Mouse (Mus musculus): ENCODE measurements around the gene Bicc1. TPM values are rescaled to one million over a fixed set of nuclear protein-coding genes. Genes with fewer than 3 reads are reported as not detected.

The Bicc1 gene
- polyA plus RNA-seq, 1 experiment from 2014 or later = 65.7 TPM

- H3K27me3 ChIP-seq (ENCODE audit: insufficient read depth, low read length) = no peaks in the 10 kb centered on the region
- WGBS = 96% methylated on average over 9 of the region's 9 CpGs
- no peak for TF ChIP-seq CTCF (IDR thresholded peaks at IDR 0.05; ENCODE audit: low read depth)
- H3K4me1 ChIP-seq (replicated peaks; ENCODE audit: insufficient read depth, low read length) = peaks cover 13% of the 10 kb centered on the region
- H3K4me2 ChIP-seq (ENCODE audit: low read length) = no peak overlapping the region
- H3K36me3 ChIP-seq (ENCODE audit: insufficient read depth, low read length) = 0 out of 2 replicates have a peak, but pooled peaks cover 2% of the 10 kb centered on the region
- H3K9ac ChIP-seq (ENCODE audit: low read depth, low read length) = no peak overlapping the region
- H3K4me3 ChIP-seq (replicated peaks; ENCODE audit: low read depth, low read length) = no peak overlapping the region
- ATAC-seq (replicated peaks; ENCODE audit: low FRiP score, low read depth) (no peak), DNase-seq (ENCODE audit: low spot score) (no peak)
- H3K9me3 ChIP-seq (replicated peaks; ENCODE audit: low read length) = no peaks in the 10 kb centered on the region
- no peak overlapping the region for H3K27ac ChIP-seq
Observed at GRCm38 (mm10) chr10:71137606-71138005, 21.9 kb downstream of the Bicc1 start.

- Histone ChIP-seq H3K27me3 (ENCODE audit: insufficient read depth, low read length) (no peaks in the 10 kb centered on the region), H3K4me3 (replicated peaks; ENCODE audit: low read depth, low read length) (no peak overlapping the region), H3K4me1 (replicated peaks; ENCODE audit: insufficient read depth, low read length) (peaks cover 29% of the 10 kb centered on the region), H3K9ac (ENCODE audit: low read depth, low read length) (no peak overlapping the region), H3K36me3 (ENCODE audit: insufficient read depth, low read length) (no peaks in the 10 kb centered on the region), H3K9me3 (replicated peaks; ENCODE audit: low read length) (no peaks in the 10 kb centered on the region), H3K4me2 (ENCODE audit: low read length) (no peak overlapping the region), H3K27ac (no peak overlapping the region)
- 75% methylated on average over 9 of the region's 9 CpGs for WGBS
- DNase-seq (ENCODE audit: low spot score) = no peak
- no peak for ATAC-seq (replicated peaks; ENCODE audit: low FRiP score, low read depth)
- no peak for TF ChIP-seq CTCF (IDR thresholded peaks at IDR 0.05; ENCODE audit: low read depth)
Observed at GRCm38 (mm10) chr10:71131333-71131732, 28.2 kb downstream of the Bicc1 start.

- Histone ChIP-seq H3K27ac (no peak overlapping the region), H3K4me1 (replicated peaks; ENCODE audit: insufficient read depth, low read length) (peaks cover 30% of the 10 kb centered on the region), H3K27me3 (ENCODE audit: insufficient read depth, low read length) (no peaks in the 10 kb centered on the region), H3K36me3 (ENCODE audit: insufficient read depth, low read length) (no peaks in the 10 kb centered on the region), H3K4me2 (ENCODE audit: low read length) (no peak overlapping the region), H3K4me3 (replicated peaks; ENCODE audit: low read depth, low read length) (no peak overlapping the region), H3K9ac (ENCODE audit: low read depth, low read length) (no peak overlapping the region), H3K9me3 (replicated peaks; ENCODE audit: low read length) (no peaks in the 10 kb centered on the region)
- no peak for DNase-seq (ENCODE audit: low spot score)
- peak; percentile 66 for ATAC-seq (replicated peaks; ENCODE audit: low FRiP score, low read depth)
- 63% methylated on average over 9 of the region's 9 CpGs for WGBS
- no peak for TF ChIP-seq CTCF (IDR thresholded peaks at IDR 0.05; ENCODE audit: low read depth)
Observed at GRCm38 (mm10) chr10:71130261-71130660, 29.2 kb downstream of the Bicc1 start.

- H3K4me1 ChIP-seq (replicated peaks; ENCODE audit: insufficient read depth, low read length) = peaks cover 36% of the 10 kb centered on the region
- H3K4me3 ChIP-seq (replicated peaks; ENCODE audit: low read depth, low read length) = no peak overlapping the region
- 11% methylated on average over 8 of the region's 8 CpGs for WGBS
- ATAC-seq (replicated peaks; ENCODE audit: low FRiP score, low read depth) (peak; percentile 88), DNase-seq (ENCODE audit: low spot score) (peak; percentile 94)
- no peaks in the 10 kb centered on the region for H3K9me3 ChIP-seq (replicated peaks; ENCODE audit: low read length)
- no peaks in the 10 kb centered on the region for H3K27me3 ChIP-seq (ENCODE audit: insufficient read depth, low read length)
- no peak for TF ChIP-seq CTCF (IDR thresholded peaks at IDR 0.05; ENCODE audit: low read depth)
- H3K9ac ChIP-seq (ENCODE audit: low read depth, low read length) = no peak overlapping the region
- H3K27ac ChIP-seq = peak overlapping the region; percentile 87
- H3K36me3 ChIP-seq (ENCODE audit: insufficient read depth, low read length) = no peaks in the 10 kb centered on the region
- H3K4me2 ChIP-seq (ENCODE audit: low read length) = peak overlapping the region; percentile 45
Observed at GRCm38 (mm10) chr10:71127951-71128331, 31.6 kb downstream of the Bicc1 start.

GRCm38 (mm10) chr10:71127278-71127950 is 32.1 kb downstream of the Bicc1 start:
- ATAC-seq (replicated peaks; ENCODE audit: low FRiP score, low read depth) (peak; percentile 75), DNase-seq (ENCODE audit: low spot score) (peak; percentile 63)
- Histone ChIP-seq H3K9ac (ENCODE audit: low read depth, low read length) (no peak overlapping the region), H3K9me3 (replicated peaks; ENCODE audit: low read length) (no peaks in the 10 kb centered on the region), H3K4me2 (ENCODE audit: low read length) (peak overlapping the region; percentile 45), H3K36me3 (ENCODE audit: insufficient read depth, low read length) (no peaks in the 10 kb centered on the region), H3K4me1 (replicated peaks; ENCODE audit: insufficient read depth, low read length) (peaks cover 36% of the 10 kb centered on the region), H3K4me3 (replicated peaks; ENCODE audit: low read depth, low read length) (no peak overlapping the region), H3K27me3 (ENCODE audit: insufficient read depth, low read length) (no peaks in the 10 kb centered on the region), H3K27ac (peak overlapping the region; percentile 87)
- WGBS = 26% methylated on average over 13 of the region's 13 CpGs
- no peak for TF ChIP-seq CTCF (IDR thresholded peaks at IDR 0.05; ENCODE audit: low read depth)

GRCm38 (mm10) chr10:71123974-71124373 is 35.5 kb downstream of the Bicc1 start:
- Histone ChIP-seq H3K4me3 (replicated peaks; ENCODE audit: low read depth, low read length) (no peak overlapping the region), H3K4me2 (ENCODE audit: low read length) (no peak overlapping the region), H3K27me3 (ENCODE audit: insufficient read depth, low read length) (no peaks in the 10 kb centered on the region), H3K4me1 (replicated peaks; ENCODE audit: insufficient read depth, low read length) (peaks cover 43% of the 10 kb centered on the region), H3K36me3 (ENCODE audit: insufficient read depth, low read length) (no peaks in the 10 kb centered on the region), H3K9me3 (replicated peaks; ENCODE audit: low read length) (no peaks in the 10 kb centered on the region), H3K9ac (ENCODE audit: low read depth, low read length) (no peak overlapping the region), H3K27ac (peak overlapping the region; percentile 67; the same call in 1 of the 2 replicates)
- WGBS = 37% methylated on average over 3 of the region's 3 CpGs
- no peak for DNase-seq (ENCODE audit: low spot score)
- TF ChIP-seq CTCF (IDR thresholded peaks at IDR 0.05; ENCODE audit: low read depth) = peak; percentile 58
- no peak for ATAC-seq (replicated peaks; ENCODE audit: low FRiP score, low read depth)

All from kidney, postnatal 0 days (tissue).